Comparison of ENCODE assay signal across 8 mouse cellular contexts in genomic region chr9:60687415-60687814, GRCm38 (mm10). TPM values are rescaled to one million over a fixed set of nuclear protein-coding genes. Genes with fewer than 3 reads are reported as not detected.
A peak's percentile ranks its signal among the peaks of the same experiment; 100 is the strongest.
DNase-seq lines count a peak whose midpoint lies in the region; ATAC-seq and TF ChIP-seq lines count a peak whose summit lies in the region.

No protein-coding gene starts in this region.

- peaks cover 2% of the 10 kb centered on the region; the same call in 1 of the 2 replicates for H3K36me3 ChIP-seq in testis, adult 2 months (ENCODE audit: control insufficient read depth, insufficient read depth, low read length)
- H3K36me3 ChIP-seq in hindbrain, embryonic 14.5 days (replicated peaks; ENCODE audit: control insufficient read depth, insufficient read depth) = peaks cover 27% of the 10 kb centered on the region

- no peak for TF ChIP-seq CTCF in testis, adult 2 months (IDR thresholded peaks at IDR 0.05; ENCODE audit: control insufficient read depth, insufficient read depth, insufficient replicate concordance, low read depth, low read length)

- peak overlapping the region; percentile 90 for H3K4me3 ChIP-seq in testis, adult 2 months (ENCODE audit: control insufficient read depth, low read depth, low read length)
- H3K4me3 ChIP-seq in hindbrain, embryonic 14.5 days (replicated peaks; ENCODE audit: low read length) = peak overlapping the region; percentile 45

- no peaks in the 10 kb centered on the region for H3K9me3 ChIP-seq in hindbrain, embryonic 14.5 days (ENCODE audit: control insufficient read depth, low read length)

- 2% methylated on average over 7 of the region's 7 CpGs for WGBS in hindbrain, embryonic 14.5 days

- H3K27me3 ChIP-seq in testis, adult 2 months (ENCODE audit: control insufficient read depth, insufficient read depth, low read length) = no peaks in the 10 kb centered on the region
- H3K27me3 ChIP-seq in hindbrain, embryonic 14.5 days (ENCODE audit: control insufficient read depth, insufficient read depth, low read length) = no peaks in the 10 kb centered on the region

- no peaks in the 10 kb centered on the region; the same call in 1 of the 2 replicates for H3K4me1 ChIP-seq in testis, adult 2 months (ENCODE audit: control insufficient read depth, insufficient read depth, low read length)
- peaks cover 10% of the 10 kb centered on the region for H3K4me1 ChIP-seq in hindbrain, embryonic 14.5 days (replicated peaks; ENCODE audit: control insufficient read depth, insufficient read depth, low read length)

- H3K27ac ChIP-seq in testis, adult 2 months (ENCODE audit: control insufficient read depth, insufficient read depth, low read depth, low read length) = peak overlapping the region; percentile 79
- H3K27ac ChIP-seq in hindbrain, embryonic 14.5 days = peak overlapping the region; percentile 97

- peak; percentile 46 to 74 for DNase-seq in frontal cortex, adult 2 months (ENCODE audit: extremely low spot score in 1 of 2, low spot score in 1 of 2)
- DNase-seq in frontal cortex, postnatal 36 days (ENCODE audit: low spot score in 2 of 2) = no peak
- no peak for DNase-seq in testis, postnatal 14 days (ENCODE audit: low spot score)
- DNase-seq in hindbrain, embryonic 14.5 days (ENCODE audit: low spot score) = peak; percentile 66
- DNase-seq in lung, postnatal 36 days = peak; percentile 55
- no peak for DNase-seq in spleen, adult 18-20 months
- no peak for DNase-seq in spleen, postnatal 36 days (ENCODE audit: low spot score in 2 of 2)

- no peak for TF ChIP-seq POLR2A in testis, adult 2 months (IDR thresholded peaks at IDR 0.05; ENCODE audit: control insufficient read depth, low read depth, low read length)

- peak overlapping the region; percentile 68 for H3K4me2 ChIP-seq in hindbrain, embryonic 14.5 days (replicated peaks)

- peak overlapping the region; percentile 69 for H3K9ac ChIP-seq in hindbrain, embryonic 14.5 days

- ATAC-seq in hindbrain, embryonic 14.5 days (ENCODE audit: low FRiP score) = peak; percentile 77

RNA-seq across cellular contexts. Expression of gene Lrrc49, which starts 0.5 kb away (rescaled TPM):
- polyA plus RNA-seq in frontal cortex, adult 2 months (2012; rRNA removed) = 65.1 and 67.9 TPM in 2 replicates
- 22.3 and 22.6 TPM in 2 replicates for polyA plus RNA-seq in testis, adult 2 months (2012; rRNA removed)
- polyA plus RNA-seq in hindbrain, embryonic 14.5 days (2014; fragmentation: Nextera tagmentation; extraction: Ambion mirVana) = 79.3 and 88.9 TPM in 2 replicates

RNA-seq across cellular contexts. Expression of gene Larp6, which starts 25.4 kb away (rescaled TPM):
- 24.1 and 25.2 TPM in 2 replicates for polyA plus RNA-seq in frontal cortex, adult 2 months (2012; rRNA removed)
- polyA plus RNA-seq in testis, adult 2 months (2012; rRNA removed) = 4.8 and 6.1 TPM in 2 replicates
- 18.6 and 21.4 TPM in 2 replicates for polyA plus RNA-seq in hindbrain, embryonic 14.5 days (2014; fragmentation: Nextera tagmentation; extraction: Ambion mirVana)

Comparison
In these comparisons a context has a peak if more than half of its experiments do, and no peak if none do; other contexts are left out.
1. DNase-seq: peak in frontal cortex, adult 2 months (2 of 2), hindbrain, embryonic 14.5 days (single experiment) and lung, postnatal 36 days (single experiment); none in frontal cortex, postnatal 36 days (0 of 2), testis, postnatal 14 days (single experiment), spleen, adult 18-20 months (0 of 2) and spleen, postnatal 36 days (0 of 2).